In the genomic region with DNA sequence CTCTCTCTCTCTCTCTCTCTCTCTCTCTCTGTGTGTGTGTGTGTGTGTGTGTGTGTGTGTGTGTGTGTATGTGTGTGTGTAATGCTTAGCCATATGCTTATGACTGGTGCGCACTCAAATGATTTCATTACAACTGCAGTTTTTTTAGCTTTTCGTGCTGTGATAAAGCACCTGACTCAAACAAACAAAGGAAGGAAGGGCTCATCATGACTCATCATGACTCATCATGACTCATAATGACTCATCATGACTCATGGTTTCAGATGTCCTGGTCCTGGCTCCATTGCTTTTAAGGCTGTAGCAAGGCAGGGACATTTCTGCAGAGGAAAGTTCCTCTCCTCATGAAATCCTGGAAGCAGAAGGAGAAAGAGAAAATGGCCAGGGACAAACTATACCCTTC, we compare ENCODE assay signal across 21 mouse cellular contexts.
DNase-seq lines count a peak whose midpoint lies in the region; ATAC-seq lines count a peak whose summit lies in the region.
"Had no signal": no experiment of that assay in that cellular context is flagged by ENCODE, and none has a peak within 500 bp of the region (broad histone marks: within the 10 kb centered on the region; RNA-seq: fewer than 3 reads in every experiment).

No protein-coding gene starts in this region.

- 0 out of 2 replicates have a peak, but pooled peaks cover 3% of the 10 kb centered on the region for H3K27me3 ChIP-seq in heart, embryonic 12.5 days (replicated peaks)
- H3K27me3 ChIP-seq: heart, embryonic 15.5 days had no signal

- peak; percentile 39; the same call in 1 of the 2 replicates for ATAC-seq in heart, embryonic 12.5 days (ENCODE audit: insufficient number of reproducible peaks, low FRiP score)
- ATAC-seq: inflammation-experienced regulatory T-cells, adult 6 months; lung, postnatal 0 days; midbrain, embryonic 16.5 days had no signal

- intact Hi-C loops in heart, postnatal 25 days (cut with DNase I): no loop called here

- no peaks in the 10 kb centered on the region for H3K36me3 ChIP-seq in heart, embryonic 12.5 days
- H3K36me3 ChIP-seq: heart, embryonic 15.5 days had no signal

- no peaks in the 10 kb centered on the region for H3K4me1 ChIP-seq in heart, embryonic 12.5 days (replicated peaks)
- H3K4me1 ChIP-seq: heart, embryonic 15.5 days had no signal

- 66% methylated on average over 2 of the region's 2 CpGs for WGBS in heart, embryonic 12.5 days

- no peak overlapping the region for H3K4me3 ChIP-seq in heart, embryonic 12.5 days
- H3K4me3 ChIP-seq: heart, embryonic 15.5 days had no signal

- H3K27ac ChIP-seq in heart, embryonic 12.5 days (ENCODE audit: poor library complexity, severe bottlenecking): no peak overlapping the region
- H3K27ac ChIP-seq: heart, embryonic 15.5 days had no signal

- H3K4me2 ChIP-seq in heart, embryonic 12.5 days: no peak overlapping the region
- H3K4me2 ChIP-seq: heart, embryonic 15.5 days had no signal

- no peak overlapping the region for H3K9ac ChIP-seq in heart, embryonic 12.5 days
- H3K9ac ChIP-seq: heart, embryonic 15.5 days had no signal

- no peaks in the 10 kb centered on the region for H3K9me3 ChIP-seq in heart, embryonic 12.5 days (replicated peaks)
- H3K9me3 ChIP-seq: heart, embryonic 15.5 days had no signal

- no peak for DNase-seq in heart, postnatal 25 days (ENCODE audit: low spot score)
- DNase-seq in 416B (ENCODE audit: low read depth): peak; percentile 97
- peak; percentile 91 for DNase-seq in Muller cell, postnatal 12 days (ENCODE audit: inconsistent ontology term)
- peak; percentile 9 for DNase-seq in c-Kit-positive CD71-positive TER-119-positive erythroid progenitor cells, embryonic 14.5 days (ENCODE audit: low spot score)
- no peak for DNase-seq in kidney, adult 8-10 months
- no peak for DNase-seq in layer of hippocampus, adult 18-20 months (ENCODE audit: low spot score in 2 of 2)
- no peak for DNase-seq in cerebellum, postnatal 36 days
- DNase-seq: adrenal gland, adult 2 months; cerebellum, postnatal 25 days; heart, adult 18-20 months; kidney, adult 2 months; kidney, postnatal 14 days; left cerebral cortex, postnatal 4 days; liver; retina, postnatal 1 day; thymus, adult 18-20 months had no signal

Comparison
In these comparisons a context has a peak if more than half of its experiments do, and no peak if none do; other contexts are left out.
1. DNase-seq: peak in 416B (single experiment), Muller cell, postnatal 12 days (single experiment) and c-Kit-positive CD71-positive TER-119-positive erythroid progenitor cells, embryonic 14.5 days (single experiment); none in heart, postnatal 25 days (single experiment), kidney, adult 8-10 months (0 of 2), layer of hippocampus, adult 18-20 months (0 of 2) and cerebellum, postnatal 36 days (0 of 2).